Mouse (Mus musculus) liver, embryonic 14.5 days (tissue): ENCODE measurements around the gene Srpk1. TPM values are rescaled to one million over a fixed set of nuclear protein-coding genes. Genes with fewer than 3 reads are reported as not detected.
A peak's percentile ranks its signal among the peaks of the same experiment; 100 is the strongest.

Experiments
- ATAC-seq: fragments of 200-750 bp; cut with Nextera tagmentation; 2 replicates; pipeline ENCODE4 v1.8.0; 2017; ENCODE audit warnings: moderate number of reproducible peaks, mild to moderate bottlenecking, moderate library complexity; ENCODE audit not compliant: insufficient read depth
- DNase-seq, 3 experiments: peaks; one replicate each; pipeline ENCODE4 v3.0.0-alpha.2; 2012 to 2013; ENCODE audit warnings: low read depth in 3 of 3, low spot score in 3 of 3
- H3K27ac ChIP-seq: fragments of 300-500 bp; sonication (generic); 2 replicates; pipeline ENCODE4 v1.5.1; 2014; ENCODE audit warnings: moderate library complexity, mild to moderate bottlenecking, control low read depth, inconsistent platforms
- H3K27me3 ChIP-seq: fragments of 300-500 bp; sonication (generic); 2 replicates; pipeline ENCODE4 v1.6.1; 2014; ENCODE audit warnings: mild to moderate bottlenecking, low read length, moderate library complexity; ENCODE audit not compliant: control insufficient read depth, insufficient read depth
- H3K36me3 ChIP-seq: fragments of 300-500 bp; sonication (generic); replicated peaks from 2 replicates; pipeline ENCODE4 v1.6.1; 2014; ENCODE audit warnings: low read depth; ENCODE audit not compliant: control insufficient read depth, insufficient read depth
- H3K4me1 ChIP-seq, 2 experiments: fragments of 200-500 bp in 1 of 2; fragments of 300-500 bp in 1 of 2; sonication (generic) in 1 of 2; replicated peaks; 2 replicates each; pipeline ENCODE4 v1.6.1; 2012 to 2014; ENCODE audit warnings: antibody characterized with exemption in 1 of 2, inconsistent platforms in 1 of 2, low read length in 1 of 2; ENCODE audit not compliant: control insufficient read depth in 2 of 2, insufficient read depth in 2 of 2
- H3K4me2 ChIP-seq: fragments of 300-500 bp; sonication (generic); 2 replicates; pipeline ENCODE4 v1.6.1; 2014; ENCODE audit warnings: low read depth, mild to moderate bottlenecking, control low read depth, moderate library complexity
- H3K4me3 ChIP-seq, 2 experiments: fragments of 200-500 bp in 1 of 2; fragments of 300-500 bp in 1 of 2; sonication (generic) in 1 of 2; 2 replicates each; pipeline ENCODE4 v1.5.1; 2012 to 2014; ENCODE audit warnings: low read depth in 2 of 2, low read length in 2 of 2, mild to moderate bottlenecking in 2 of 2, control low read depth in 1 of 2, inconsistent platforms in 1 of 2, moderate library complexity in 1 of 2; ENCODE audit not compliant: insufficient read depth in 1 of 2
- H3K9ac ChIP-seq: fragments of 300-500 bp; sonication (generic); replicated peaks from 2 replicates; pipeline ENCODE4 v1.6.1; 2014; ENCODE audit warnings: mild to moderate bottlenecking, control low read depth, moderate library complexity
- H3K9me3 ChIP-seq: fragments of 300-500 bp; sonication (generic); 2 replicates; pipeline ENCODE4 v1.6.1; 2016; ENCODE audit warnings: low read length, mixed read lengths; ENCODE audit not compliant: control insufficient read depth
- CTCF ChIP-seq: IDR thresholded peaks from 2 replicates; pipeline ENCODE4 v1.5.1; 2016; ENCODE audit warnings: antibody characterized with exemption, low read depth, control low read depth
- EP300 ChIP-seq: IDR thresholded peaks from 2 replicates; pipeline ENCODE4 v1.6.1; 2016; ENCODE audit warnings: antibody characterized with exemption, low read depth
- WGBS: fragments of 180-500 bp; shearing (Covaris S2); extraction: QIAGEN DNeasy Blood & Tissue Kit; methylation state at CpG from one replicate; pipeline ENCODE4 v1.1.7; 2014; ENCODE audit not compliant: insufficient replicate concordance; 5-methylcytosine and 5-hydroxymethylcytosine counted together
- polyA plus RNA-seq, 2 experiments: library from polyadenylated mRNA; depleted of rRNA in 1 of 2; stranded (reverse) in 1 of 2; unstranded in 1 of 2; fragments of >200 nt; fragmentation: Nextera tagmentation in 1 of 2; extraction: Ambion mirVana in 1 of 2; gene quantifications; 2 replicates each; pipeline versions ENCODE4 v1.2.1 to v1.2.3; 2012 to 2014

The Srpk1 gene
- polyA plus RNA-seq, 2 experiments = 12.9 to 40.8 TPM

GRCm38 (mm10) chr17:28615332-28615731 is 7.2 kb downstream of the Srpk1 start:
- TF ChIP-seq CTCF (no peak), EP300 (no peak)
- no peaks in the 10 kb centered on the region; the same call in 1 of the 2 replicates for H3K36me3 ChIP-seq
- DNase-seq (no peak), ATAC-seq (no peak)
- no peaks in the 10 kb centered on the region for H3K27me3 ChIP-seq
- no peak overlapping the region for H3K4me3 ChIP-seq
- H3K9ac ChIP-seq = no peak overlapping the region
- no peaks in the 10 kb centered on the region for H3K9me3 ChIP-seq
- H3K27ac ChIP-seq = no peak overlapping the region
- no peak overlapping the region for H3K4me2 ChIP-seq
- WGBS = 84% methylated on average over 4 of the region's 4 CpGs
- H3K4me1 ChIP-seq = peaks cover 9 to 17% of the 10 kb centered on the region in 2 experiments

GRCm38 (mm10) chr17:28613096-28613495 is 9.4 kb downstream of the Srpk1 start:
- Histone ChIP-seq H3K9ac (no peak overlapping the region), H3K36me3 (no peaks in the 10 kb centered on the region; the same call in 1 of the 2 replicates), H3K9me3 (no peaks in the 10 kb centered on the region), H3K4me1 (peaks cover 3 to 9% of the 10 kb centered on the region in 2 experiments), H3K4me2 (no peak overlapping the region), H3K27me3 (no peaks in the 10 kb centered on the region), H3K27ac (no peak overlapping the region), H3K4me3 (no peak overlapping the region)
- no peak for ATAC-seq
- TF ChIP-seq EP300 = no peak
- no peak for TF ChIP-seq CTCF
- 59% methylated on average over 6 of the region's 6 CpGs for WGBS
- no peak for DNase-seq

- Histone ChIP-seq H3K4me3 (no peak overlapping the region), H3K27ac (no peak overlapping the region), H3K4me2 (no peak overlapping the region), H3K4me1 (peaks cover 0 to 6% of the 10 kb centered on the region in 2 experiments; a peak in 2 of 4 replicates), H3K9ac (no peak overlapping the region), H3K36me3 (peaks cover 4% of the 10 kb centered on the region; the same call in 1 of the 2 replicates), H3K27me3 (no peaks in the 10 kb centered on the region), H3K9me3 (no peaks in the 10 kb centered on the region)
- DNase-seq (no peak), ATAC-seq (no peak)
- TF ChIP-seq EP300 (no peak), CTCF (no peak)
- WGBS = 17% methylated on average over 2 of the region's 2 CpGs
Measured at GRCm38 (mm10) chr17:28612603-28613002, 9.9 kb downstream of the Srpk1 start.

- TF ChIP-seq CTCF (0 out of 2 replicates have a peak, but pooled peaks have one; percentile 11), EP300 (no peak)
- H3K27me3 ChIP-seq = no peaks in the 10 kb centered on the region
- no peak overlapping the region for H3K4me3 ChIP-seq
- H3K9me3 ChIP-seq = no peaks in the 10 kb centered on the region
- peaks cover 0 to 4% of the 10 kb centered on the region in 2 experiments; a peak in 1 of 4 replicates for H3K4me1 ChIP-seq
- H3K4me2 ChIP-seq = no peak overlapping the region
- ATAC-seq (no peak), DNase-seq (no peak)
- no peak overlapping the region for H3K9ac ChIP-seq
- WGBS = 27% methylated on average over 3 of the region's 3 CpGs
- H3K27ac ChIP-seq = no peak overlapping the region
- H3K36me3 ChIP-seq = peaks cover 11% of the 10 kb centered on the region
Measured at GRCm38 (mm10) chr17:28609543-28609942, 13.0 kb downstream of the Srpk1 start.

- no peaks in the 10 kb centered on the region for H3K27me3 ChIP-seq
- WGBS = 79% methylated on average over 9 of the region's 9 CpGs
- no peak overlapping the region for H3K4me2 ChIP-seq
- no peaks in the 10 kb centered on the region for H3K4me1 ChIP-seq
- DNase-seq (no peak), ATAC-seq (no peak)
- H3K36me3 ChIP-seq = peaks cover 25% of the 10 kb centered on the region
- no peak overlapping the region for H3K27ac ChIP-seq
- H3K9ac ChIP-seq = no peak overlapping the region
- H3K9me3 ChIP-seq = no peaks in the 10 kb centered on the region
- no peak for TF ChIP-seq CTCF
- TF ChIP-seq EP300 = no peak
- no peak overlapping the region for H3K4me3 ChIP-seq
Measured at GRCm38 (mm10) chr17:28601557-28602250, 20.8 kb downstream of the Srpk1 start.
